Mouse (Mus musculus): ENCODE measurements at regions not wholly inside any gene's neighbourhood (a gene's known extent, or its start where the extent isn't known, plus 50 kb on each side); places are given as distances from the start of the nearest gene placed in this dataset.

GRCm38 (mm10) chr7:107281871-107282270 lies 72.6 kb downstream of the Rbmxl2 start:
- DNase-seq (ENCODE audit: low read depth), result peak; percentile 41
- TF ChIP-seq POLR2A (IDR thresholded peaks at IDR 0.05; ENCODE audit: borderline replicate concordance, extremely low read depth, insufficient read depth, insufficient read length, poor library complexity, severe bottlenecking) (no peak), CTCF (IDR thresholded peaks at IDR 0.05; ENCODE audit: borderline replicate concordance, extremely low read depth, insufficient read depth, insufficient read length) (no peak)
